17 mouse cellular contexts compared by ENCODE assay signal in genomic region chr6:55420869-55421361, GRCm38 (mm10). TPM values are rescaled to one million over a fixed set of nuclear protein-coding genes. Genes with fewer than 3 reads are reported as not detected.
DNase-seq lines count a peak whose midpoint lies in the region; ATAC-seq lines count a peak whose summit lies in the region.
"Had no signal": no experiment of that assay in that cellular context is flagged by ENCODE, and none has a peak within 500 bp of the region (broad histone marks: within the 10 kb centered on the region; RNA-seq: fewer than 3 reads in every experiment).

No protein-coding gene starts in this region.

- WGBS in forebrain, embryonic 14.5 days: 0% methylated on average over 1 of the region's 1 CpGs
- WGBS in midbrain, embryonic 11.5 days: 7% methylated on average over 1 of the region's 1 CpGs

- ATAC-seq in forebrain, embryonic 14.5 days: peak; percentile 83
- ATAC-seq in midbrain, embryonic 11.5 days (ENCODE audit: low FRiP score): peak; percentile 85
- no peak for ATAC-seq in granulocyte monocyte progenitor cell, adult 5-6 weeks (replicated peaks; ENCODE audit: poor library complexity, severe bottlenecking)
- ATAC-seq: intestine, embryonic 16.5 days had no signal

- peak; percentile 48 to 55 for DNase-seq in cerebellum, postnatal 14 days
- DNase-seq in cerebellum, adult 9-10 months: no peak
- DNase-seq in R1 (ENCODE audit: low read depth, low spot score): peak; percentile 16
- DNase-seq in forebrain, embryonic 14.5 days (ENCODE audit: low spot score): peak; percentile 86
- peak; percentile 89 for DNase-seq in midbrain, embryonic 11.5 days (ENCODE audit: low spot score, missing footprints)
- no peak for DNase-seq in thymus, postnatal 10 days (ENCODE audit: low spot score in 2 of 2)
- DNase-seq in c-Kit-positive CD71-positive TER-119-positive erythroid progenitor cells, embryonic 14.5 days (ENCODE audit: low spot score): no peak

- H3K27ac ChIP-seq in forebrain, embryonic 14.5 days (ENCODE audit: low read depth, low read length): peak overlapping the region; percentile 15; the same call in 1 of the 2 replicates
- H3K27ac ChIP-seq in midbrain, embryonic 11.5 days (ENCODE audit: low read depth, low read length): peak overlapping the region; percentile 53; the same call in 1 of the 2 replicates
- H3K27ac ChIP-seq: lung, embryonic 15.5 days; stomach, embryonic 15.5 days had no signal

- H3K4me2 ChIP-seq in forebrain, embryonic 14.5 days (ENCODE audit: low read length): no peak overlapping the region
- H3K4me2 ChIP-seq in midbrain, embryonic 11.5 days: 0 out of 2 replicates have a peak overlapping the region, but pooled peaks have one; percentile 1
- H3K4me2 ChIP-seq: heart, embryonic 12.5 days; lung, embryonic 15.5 days; stomach, embryonic 15.5 days had no signal

- H3K4me1 ChIP-seq in forebrain, embryonic 14.5 days (ENCODE audit: control insufficient read depth, insufficient read depth, low read length): peaks cover 18% of the 10 kb centered on the region
- H3K4me1 ChIP-seq in midbrain, embryonic 11.5 days (ENCODE audit: control insufficient read depth, insufficient read depth, low read length): peaks cover 18% of the 10 kb centered on the region
- H3K4me1 ChIP-seq: heart, embryonic 12.5 days; lung, embryonic 15.5 days; stomach, embryonic 15.5 days had no signal

- no peak overlapping the region for H3K4me3 ChIP-seq in forebrain, embryonic 14.5 days (ENCODE audit: low read depth, low read length)
- no peak overlapping the region for H3K4me3 ChIP-seq in midbrain, embryonic 11.5 days (ENCODE audit: low read depth, low read length)
- H3K4me3 ChIP-seq: heart, embryonic 12.5 days; lung, embryonic 15.5 days; stomach, embryonic 15.5 days had no signal

- H3K36me3 ChIP-seq in forebrain, embryonic 14.5 days (ENCODE audit: control insufficient read depth, insufficient read depth, low read length): no peaks in the 10 kb centered on the region
- H3K36me3 ChIP-seq in midbrain, embryonic 11.5 days (ENCODE audit: control insufficient read depth, insufficient read depth, low read length): no peaks in the 10 kb centered on the region
- H3K36me3 ChIP-seq: heart, embryonic 12.5 days; lung, embryonic 15.5 days; stomach, embryonic 15.5 days had no signal

- no peak overlapping the region for H3K9ac ChIP-seq in forebrain, embryonic 14.5 days (ENCODE audit: low read length)
- H3K9ac ChIP-seq in midbrain, embryonic 11.5 days (ENCODE audit: low read length): no peak overlapping the region; the same call in 1 of the 2 replicates
- H3K9ac ChIP-seq: heart, embryonic 12.5 days; lung, embryonic 15.5 days; stomach, embryonic 15.5 days had no signal

- no peaks in the 10 kb centered on the region for H3K9me3 ChIP-seq in forebrain, embryonic 14.5 days (replicated peaks; ENCODE audit: control insufficient read depth, low read length)
- no peaks in the 10 kb centered on the region for H3K9me3 ChIP-seq in midbrain, embryonic 11.5 days (ENCODE audit: control insufficient read depth, low read length)
- H3K9me3 ChIP-seq: heart, embryonic 12.5 days; lung, embryonic 15.5 days; stomach, embryonic 15.5 days had no signal

- H3K27me3 ChIP-seq in forebrain, embryonic 14.5 days (replicated peaks; ENCODE audit: control insufficient read depth, insufficient read depth, low read length): no peaks in the 10 kb centered on the region
- H3K27me3 ChIP-seq in midbrain, embryonic 11.5 days (ENCODE audit: control insufficient read depth, insufficient read depth, low read length): no peaks in the 10 kb centered on the region
- H3K27me3 ChIP-seq: lung, embryonic 15.5 days; stomach, embryonic 15.5 days had no signal

RNA-seq across cellular contexts. Expression of gene Adcyap1r1, which starts 30.9 kb away (rescaled TPM):
- polyA plus RNA-seq in forebrain, embryonic 14.5 days (2014; fragmentation: Nextera tagmentation; extraction: Ambion mirVana): 25.8 and 30.7 TPM in 2 replicates
- polyA plus RNA-seq in midbrain, embryonic 11.5 days (2014; fragmentation: Nextera tagmentation; extraction: Ambion mirVana): 17.6 and 20.4 TPM in 2 replicates
- total RNA-seq in granulocyte monocyte progenitor cell, adult 5-6 weeks (2014; fragmentation: Nextera tagmentation): 1.6 TPM in 1 of 2 replicates, not detected in the other
- not detected in 2 replicates for total RNA-seq in granulocyte monocyte progenitor cell, adult 5-6 weeks (2017)
- total RNA-seq: common myeloid progenitor, adult 5-6 weeks; MEL; neutrophil, adult 5-6 weeks had no signal

RNA-seq across cellular contexts. Expression of gene Ghrhr, which starts 44.8 kb away (rescaled TPM):
- not detected in 2 replicates for polyA plus RNA-seq in forebrain, embryonic 14.5 days (2014; fragmentation: Nextera tagmentation; extraction: Ambion mirVana)
- not detected in 2 replicates for polyA plus RNA-seq in midbrain, embryonic 11.5 days (2014; fragmentation: Nextera tagmentation; extraction: Ambion mirVana)
- not detected in 2 replicates for total RNA-seq in granulocyte monocyte progenitor cell, adult 5-6 weeks (2014; fragmentation: Nextera tagmentation)
- not detected in 2 replicates for total RNA-seq in granulocyte monocyte progenitor cell, adult 5-6 weeks (2017)
- total RNA-seq: adrenal gland, postnatal 4 days; common myeloid progenitor, adult 5-6 weeks; left cerebral cortex, postnatal 14 days; MEL; neutrophil, adult 5-6 weeks had no signal
- polyA plus RNA-seq: heart, embryonic 12.5 days; stomach, embryonic 15.5 days had no signal

Comparison
In these comparisons a context has a peak if more than half of its experiments do, and no peak if none do; other contexts are left out.
1. DNase-seq: peak in cerebellum, postnatal 14 days (2 of 2), R1 (single experiment), forebrain, embryonic 14.5 days (single experiment) and midbrain, embryonic 11.5 days (single experiment); none in cerebellum, adult 9-10 months (single experiment), thymus, postnatal 10 days (0 of 2) and c-Kit-positive CD71-positive TER-119-positive erythroid progenitor cells, embryonic 14.5 days (single experiment).